ENCODE assay signal across 26 mouse cellular contexts in the genomic region with DNA sequence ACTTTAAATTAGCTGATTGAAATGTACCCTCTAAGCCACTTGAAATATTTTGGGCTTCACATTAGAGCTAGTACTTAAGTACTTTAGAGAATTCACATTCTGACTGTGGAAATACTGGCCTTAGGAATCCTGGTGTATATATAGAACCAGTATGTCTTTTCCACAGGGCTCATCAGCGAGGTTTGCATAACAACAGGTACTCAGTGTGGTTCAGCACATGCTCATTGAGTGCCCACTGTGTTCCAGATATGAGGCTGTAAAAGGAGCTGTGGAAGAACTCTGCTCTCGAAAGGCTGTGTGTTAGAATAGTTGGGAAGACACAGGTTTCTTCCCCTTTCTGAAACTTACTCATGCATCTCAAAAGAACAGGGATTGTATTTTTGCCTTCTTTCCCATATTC. TPM values are rescaled to one million over a fixed set of nuclear protein-coding genes. Genes with fewer than 3 reads are reported as not detected.
"Had no signal": no experiment of that assay in that cellular context is flagged by ENCODE, and none has a peak within 500 bp of the region (broad histone marks: within the 10 kb centered on the region; RNA-seq: fewer than 3 reads in every experiment).

No protein-coding gene starts in this region.

- H3K36me3 ChIP-seq: embryonic facial prominence, embryonic 10.5 days; embryonic facial prominence, embryonic 12.5 days; embryonic facial prominence, embryonic 13.5 days; embryonic facial prominence, embryonic 15.5 days; forebrain, embryonic 10.5 days; forebrain, embryonic 12.5 days; forebrain, embryonic 15.5 days; heart, embryonic 10.5 days had no signal

- H3K4me3 ChIP-seq: embryonic facial prominence, embryonic 10.5 days; embryonic facial prominence, embryonic 12.5 days; embryonic facial prominence, embryonic 13.5 days; embryonic facial prominence, embryonic 15.5 days; erythroblast, embryonic 14.5 days; forebrain, embryonic 10.5 days; forebrain, embryonic 12.5 days; forebrain, embryonic 13.5 days; forebrain, embryonic 15.5 days; gastrocnemius, adult 2 months; heart, adult 2 months; heart, embryonic 10.5 days had no signal

- H3K27me3 ChIP-seq: embryonic facial prominence, embryonic 12.5 days; embryonic facial prominence, embryonic 15.5 days; forebrain, embryonic 12.5 days; forebrain, embryonic 13.5 days; forebrain, embryonic 15.5 days had no signal

- H3K4me1 ChIP-seq: embryonic facial prominence, embryonic 10.5 days; embryonic facial prominence, embryonic 12.5 days; embryonic facial prominence, embryonic 15.5 days; forebrain, embryonic 10.5 days; forebrain, embryonic 12.5 days; forebrain, embryonic 13.5 days; forebrain, embryonic 15.5 days; heart, embryonic 10.5 days had no signal

- H3K9me3 ChIP-seq: embryonic facial prominence, embryonic 10.5 days; embryonic facial prominence, embryonic 12.5 days; embryonic facial prominence, embryonic 13.5 days; embryonic facial prominence, embryonic 15.5 days; forebrain, embryonic 10.5 days; forebrain, embryonic 12.5 days; forebrain, embryonic 13.5 days; forebrain, embryonic 15.5 days; heart, embryonic 10.5 days had no signal

- H3K9ac ChIP-seq: embryonic facial prominence, embryonic 12.5 days; embryonic facial prominence, embryonic 13.5 days; embryonic facial prominence, embryonic 15.5 days; forebrain, embryonic 12.5 days; forebrain, embryonic 13.5 days; forebrain, embryonic 15.5 days; forebrain, postnatal 0 days had no signal

- DNase-seq: cerebellum, adult 9-11 months; cerebellum, postnatal 10 days; cerebellum, postnatal 14 days; cerebellum, postnatal 25 days; cerebellum, postnatal 36 days; embryo, embryonic 11 days; forebrain, postnatal 0 days; gastrocnemius, adult 2 months; gastrocnemius, postnatal 10 days; gastrocnemius, postnatal 14 days; gastrocnemius, postnatal 25 days; gastrocnemius, postnatal 36 days; heart, adult 11 months; heart, adult 18-20 months; heart, adult 2 months had no signal

- H3K27ac ChIP-seq: embryonic facial prominence, embryonic 10.5 days; embryonic facial prominence, embryonic 12.5 days; embryonic facial prominence, embryonic 13.5 days; embryonic facial prominence, embryonic 15.5 days; forebrain, embryonic 10.5 days; forebrain, embryonic 12.5 days; forebrain, embryonic 13.5 days; forebrain, embryonic 15.5 days; gastrocnemius, adult 2 months; heart, adult 2 months; heart, embryonic 10.5 days had no signal

RNA-seq across cellular contexts. Expression of a gene that starts 7.0 kb away (rescaled TPM):
- total RNA-seq: granulocyte monocyte progenitor cell, adult 5-6 weeks had no signal
- polyA plus RNA-seq: erythroblast, embryonic 14.5 days had no signal
